Mouse (Mus musculus): ENCODE data around the gene Olfr1360.

DNA sequence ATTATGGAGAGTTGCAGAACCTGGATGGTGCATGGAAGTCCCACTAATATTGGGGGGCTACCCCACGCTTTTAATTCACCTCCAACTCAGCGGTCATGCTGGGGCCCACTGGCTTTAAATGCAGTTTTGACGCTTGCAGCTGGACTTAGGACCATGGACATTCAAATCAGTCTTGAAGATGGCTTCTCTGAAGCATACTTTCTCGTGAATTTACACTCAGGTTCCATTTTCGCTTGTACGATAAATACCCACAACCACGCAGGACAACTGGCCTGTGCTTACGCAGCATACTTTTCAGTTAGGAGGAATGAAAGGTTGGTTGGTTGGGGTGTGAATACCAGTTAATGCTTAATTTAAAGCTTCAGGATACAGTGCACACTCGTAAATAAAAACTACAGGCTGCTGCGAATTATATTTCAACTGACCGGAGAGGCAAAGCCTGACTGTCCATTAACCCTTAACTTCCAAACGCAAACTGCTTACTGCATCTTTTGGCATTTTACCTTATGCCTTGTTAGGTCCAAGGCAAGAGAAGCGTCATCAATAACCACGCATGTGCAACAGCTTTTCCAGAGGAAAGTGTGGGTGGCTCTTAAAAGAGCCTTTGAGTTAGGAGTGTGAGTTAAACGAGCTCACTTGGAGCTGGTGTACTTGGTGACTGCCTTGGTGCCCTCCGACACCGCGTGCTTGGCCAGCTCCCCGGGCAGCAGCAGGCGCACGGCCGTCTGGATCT, 38.1 kb upstream of the Olfr1360 start:
- no peak for TF ChIP-seq POLR2A (IDR thresholded peaks at IDR 0.05; ENCODE audit: low read depth, low read length)
- no peak for TF ChIP-seq CTCF (IDR thresholded peaks at IDR 0.05; ENCODE audit: extremely low read depth, insufficient read length, insufficient replicate concordance, low read depth, low read length)
